Mouse (Mus musculus) embryonic facial prominence, embryonic 11.5 days (tissue): ENCODE measurements at regions not wholly inside any gene's neighbourhood (a gene's known extent, or its start where the extent isn't known, plus 50 kb on each side); places are given as distances from the start of the nearest gene placed in this dataset.
A peak's percentile ranks its signal among the peaks of the same experiment; 100 is the strongest.

Experiments used
- ATAC-seq: fragments of 200-750 bp; cut with Nextera tagmentation; replicated peaks from 2 replicates; pipeline ENCODE4 v1.8.0; 2017; ENCODE audit warnings: low read depth; ENCODE audit not compliant: insufficient number of reproducible peaks, low FRiP score, low TSS enrichment
- DNase-seq: peaks from one replicate; pipeline ENCODE4 v3.0.0-alpha.2; 2015; ENCODE audit warnings: low spot score
- H3K27ac ChIP-seq: fragments of 300-500 bp; sonication (generic); replicated peaks from 2 replicates; pipeline ENCODE4 v1.5.1; 2014; ENCODE audit warnings: mild to moderate bottlenecking, low read depth, low read length, control low read depth
- H3K27me3 ChIP-seq: fragments of 300-500 bp; sonication (generic); 2 replicates; pipeline ENCODE4 v1.6.1; 2014; ENCODE audit warnings: mild to moderate bottlenecking, low read length, moderate library complexity, mixed read lengths; ENCODE audit not compliant: control insufficient read depth, insufficient read depth
- H3K36me3 ChIP-seq: fragments of 300-500 bp; sonication (generic); replicated peaks from 2 replicates; pipeline ENCODE4 v1.6.1; 2014; ENCODE audit warnings: low read depth, mild to moderate bottlenecking, low read length, moderate library complexity, mixed read lengths; ENCODE audit not compliant: control insufficient read depth, insufficient read depth
- H3K4me1 ChIP-seq: fragments of 300-500 bp; sonication (generic); 2 replicates; pipeline ENCODE4 v1.6.1; 2014; ENCODE audit warnings: low read length, mixed read lengths; ENCODE audit not compliant: control insufficient read depth, insufficient read depth
- H3K4me2 ChIP-seq: fragments of 300-500 bp; sonication (generic); 2 replicates; pipeline ENCODE4 v1.6.1; 2014; ENCODE audit warnings: low read depth, mild to moderate bottlenecking, control low read depth, low read length, moderate library complexity
- H3K4me3 ChIP-seq: fragments of 300-500 bp; sonication (generic); 2 replicates; pipeline ENCODE4 v1.5.1; 2014; ENCODE audit warnings: low read depth, low read length, control low read depth
- H3K9ac ChIP-seq: fragments of 300-500 bp; sonication (generic); replicated peaks from 2 replicates; pipeline ENCODE4 v1.6.1; 2014; ENCODE audit warnings: mild to moderate bottlenecking, control low read depth, low read length
- H3K9me3 ChIP-seq: fragments of 300-500 bp; sonication (generic); replicated peaks from 2 replicates; pipeline ENCODE4 v1.6.1; 2016; ENCODE audit warnings: mild to moderate bottlenecking, low read length, inconsistent platforms, mixed read lengths; ENCODE audit not compliant: control insufficient read depth
- WGBS: fragments of 180-500 bp; shearing (Covaris S2); extraction: QIAGEN DNeasy Blood & Tissue Kit; methylation state at CpG from one replicate; pipeline ENCODE4 v1.1.7; 2014; 5-methylcytosine and 5-hydroxymethylcytosine counted together

- Histone ChIP-seq H3K27ac (no peak overlapping the region), H3K4me1 (no peaks in the 10 kb centered on the region), H3K36me3 (no peaks in the 10 kb centered on the region), H3K4me3 (no peak overlapping the region), H3K9ac (no peak overlapping the region), H3K4me2 (no peak overlapping the region), H3K27me3 (no peaks in the 10 kb centered on the region), H3K9me3 (no peaks in the 10 kb centered on the region)
- DNase-seq (no peak), ATAC-seq (no peak)
- WGBS, result 75% methylated on average over 10 of the region's 10 CpGs
These were observed 642.0 kb downstream of the Cetn3 start for GRCm38 (mm10) chr13:82424732-82425341.

GRCm38 (mm10) chr13:82432411-82432810 is 649.5 kb downstream of the Cetn3 start:
- H3K9me3 ChIP-seq, result no peaks in the 10 kb centered on the region
- no peaks in the 10 kb centered on the region for H3K36me3 ChIP-seq
- ATAC-seq (no peak), DNase-seq (peak; percentile 2)
- H3K27ac ChIP-seq, result no peak overlapping the region
- no peaks in the 10 kb centered on the region for H3K27me3 ChIP-seq
- no peak overlapping the region for H3K9ac ChIP-seq
- 72% methylated on average over 2 of the region's 2 CpGs for WGBS
- no peak overlapping the region for H3K4me2 ChIP-seq
- no peaks in the 10 kb centered on the region for H3K4me1 ChIP-seq
- H3K4me3 ChIP-seq, result no peak overlapping the region

- WGBS, result 85% methylated on average over 1 of the region's 1 CpGs
- DNase-seq, result no peak
- no peak for ATAC-seq
- no peak overlapping the region for H3K4me2 ChIP-seq
- no peaks in the 10 kb centered on the region for H3K27me3 ChIP-seq
- no peak overlapping the region for H3K4me3 ChIP-seq
- H3K9me3 ChIP-seq, result no peaks in the 10 kb centered on the region
- no peaks in the 10 kb centered on the region for H3K4me1 ChIP-seq
- no peak overlapping the region for H3K27ac ChIP-seq
- no peak overlapping the region for H3K9ac ChIP-seq
- H3K36me3 ChIP-seq, result no peaks in the 10 kb centered on the region
These were observed 656.4 kb downstream of the Cetn3 start for GRCm38 (mm10) chr13:82439294-82439693.

GRCm38 (mm10) chr13:82453650-82454049 is 670.8 kb downstream of the Cetn3 start:
- no peak for DNase-seq
- Histone ChIP-seq H3K4me2 (no peak overlapping the region), H3K4me3 (no peak overlapping the region), H3K27me3 (no peaks in the 10 kb centered on the region), H3K36me3 (no peaks in the 10 kb centered on the region), H3K4me1 (no peaks in the 10 kb centered on the region), H3K9ac (no peak overlapping the region), H3K9me3 (no peaks in the 10 kb centered on the region), H3K27ac (no peak overlapping the region)
- ATAC-seq, result no peak
- WGBS, result 77% methylated on average over 5 of the region's 5 CpGs

GRCm38 (mm10) chr13:82483265-82483929 is 700.5 kb downstream of the Cetn3 start:
- Histone ChIP-seq H3K4me1 (no peaks in the 10 kb centered on the region), H3K9ac (no peak overlapping the region), H3K4me2 (no peak overlapping the region), H3K27me3 (no peaks in the 10 kb centered on the region), H3K27ac (no peak overlapping the region), H3K36me3 (no peaks in the 10 kb centered on the region), H3K4me3 (no peak overlapping the region), H3K9me3 (no peaks in the 10 kb centered on the region)
- ATAC-seq, result no peak
- WGBS, result 82% methylated on average over 7 of the region's 7 CpGs
- no peak for DNase-seq

- ATAC-seq (no peak), DNase-seq (no peak)
- Histone ChIP-seq H3K27ac (no peak overlapping the region), H3K9ac (no peak overlapping the region), H3K4me3 (no peak overlapping the region), H3K9me3 (no peaks in the 10 kb centered on the region), H3K4me2 (no peak overlapping the region), H3K36me3 (no peaks in the 10 kb centered on the region), H3K27me3 (no peaks in the 10 kb centered on the region), H3K4me1 (no peaks in the 10 kb centered on the region)
- WGBS, result 88% methylated on average over 2 of the region's 2 CpGs
These were observed 713.7 kb downstream of the Cetn3 start for GRCm38 (mm10) chr13:82496606-82497005.

GRCm38 (mm10) chr13:82508176-82508575 is 725.3 kb downstream of the Cetn3 start:
- H3K9ac ChIP-seq, result no peak overlapping the region
- ATAC-seq, result no peak
- peak; percentile 61 for DNase-seq
- 57% methylated on average over 2 of the region's 2 CpGs for WGBS
- no peak overlapping the region for H3K27ac ChIP-seq
- no peak overlapping the region for H3K4me3 ChIP-seq
- H3K4me1 ChIP-seq, result no peaks in the 10 kb centered on the region
- no peak overlapping the region for H3K4me2 ChIP-seq
- no peaks in the 10 kb centered on the region for H3K36me3 ChIP-seq
- H3K27me3 ChIP-seq, result no peaks in the 10 kb centered on the region
- no peaks in the 10 kb centered on the region for H3K9me3 ChIP-seq

- Histone ChIP-seq H3K4me1 (no peaks in the 10 kb centered on the region), H3K27me3 (no peaks in the 10 kb centered on the region), H3K9ac (no peak overlapping the region), H3K27ac (no peak overlapping the region), H3K9me3 (no peaks in the 10 kb centered on the region), H3K36me3 (no peaks in the 10 kb centered on the region), H3K4me2 (no peak overlapping the region), H3K4me3 (no peak overlapping the region)
- WGBS, result 86% methylated on average over 3 of the region's 3 CpGs
- no peak for DNase-seq
- ATAC-seq, result no peak
These were observed 726.6 kb downstream of the Cetn3 start for GRCm38 (mm10) chr13:82509512-82509911.
